Mouse (Mus musculus) lung, postnatal 0 days (tissue): ENCODE results near the gene Gm28230. TPM values are rescaled to one million over a fixed set of nuclear protein-coding genes. Genes with fewer than 3 reads are reported as not detected.
A peak's percentile ranks its signal among the peaks of the same experiment; 100 is the strongest.

ENCODE experiments used
- ATAC-seq: fragments of 200-750 bp; cut with Nextera tagmentation; 2 replicates; pipeline ENCODE4 v1.8.0; 2017; ENCODE audit warnings: moderate library complexity
- DNase-seq: peaks from one replicate; pipeline ENCODE4 v3.0.0-alpha.2; 2016; ENCODE audit warnings: low spot score
- H3K27ac ChIP-seq: fragments of 300-500 bp; sonication (generic); 2 replicates; pipeline ENCODE4 v1.5.1; 2014; ENCODE audit warnings: antibody characterized with exemption, mild to moderate bottlenecking, low read length, mixed read lengths
- H3K27me3 ChIP-seq: fragments of 300-500 bp; sonication (generic); replicated peaks from 2 replicates; pipeline ENCODE4 v1.6.1; 2014; ENCODE audit warnings: low read length, mixed read lengths; ENCODE audit not compliant: insufficient read depth
- H3K36me3 ChIP-seq: fragments of 300-500 bp; sonication (generic); 2 replicates; pipeline ENCODE4 v1.6.1; 2014; ENCODE audit warnings: low read length, mixed read lengths; ENCODE audit not compliant: insufficient read depth
- H3K4me1 ChIP-seq: fragments of 300-500 bp; sonication (generic); 2 replicates; pipeline ENCODE4 v1.6.1; 2014; ENCODE audit warnings: antibody characterized with exemption, low read depth, low read length, mixed read lengths; ENCODE audit not compliant: insufficient read depth
- H3K4me2 ChIP-seq: fragments of 300-500 bp; sonication (generic); replicated peaks from 2 replicates; pipeline ENCODE4 v1.6.1; 2014; ENCODE audit warnings: low read depth, mild to moderate bottlenecking, low read length, moderate library complexity, mixed read lengths
- H3K4me3 ChIP-seq: fragments of 300-500 bp; sonication (generic); 2 replicates; pipeline ENCODE4 v1.5.1; 2014; ENCODE audit warnings: low read depth, low read length
- H3K9ac ChIP-seq: fragments of 300-500 bp; sonication (generic); replicated peaks from 2 replicates; pipeline ENCODE4 v1.6.1; 2014; ENCODE audit warnings: low read depth, mild to moderate bottlenecking
- H3K9me3 ChIP-seq: fragments of 300-500 bp; sonication (generic); 2 replicates; pipeline ENCODE4 v1.6.1; 2016; ENCODE audit warnings: low read length, mixed read lengths
- CTCF ChIP-seq: IDR thresholded peaks from 2 replicates; pipeline ENCODE4 v1.5.1; 2016; ENCODE audit warnings: antibody characterized with exemption, mild to moderate bottlenecking
- EP300 ChIP-seq: IDR thresholded peaks from 2 replicates; pipeline ENCODE4 v1.6.1; 2016; ENCODE audit warnings: antibody characterized with exemption, mild to moderate bottlenecking, control low read depth
- WGBS: fragments of 180-500 bp; shearing (Covaris S2); extraction: QIAGEN DNeasy Blood & Tissue Kit; methylation state at CpG from one replicate; pipeline ENCODE4 v1.1.7; 2014; 5-methylcytosine and 5-hydroxymethylcytosine counted together
- polyA plus RNA-seq: library from polyadenylated mRNA; unstranded; fragments of >200 nt; fragmentation: Nextera tagmentation; extraction: Ambion mirVana; gene quantifications from 2 replicates; pipeline ENCODE4 v1.2.1, GENCODE M21; 2015

The Gm28230 gene
- polyA plus RNA-seq, 1 experiment from 2014 or later = not detected

DNA sequence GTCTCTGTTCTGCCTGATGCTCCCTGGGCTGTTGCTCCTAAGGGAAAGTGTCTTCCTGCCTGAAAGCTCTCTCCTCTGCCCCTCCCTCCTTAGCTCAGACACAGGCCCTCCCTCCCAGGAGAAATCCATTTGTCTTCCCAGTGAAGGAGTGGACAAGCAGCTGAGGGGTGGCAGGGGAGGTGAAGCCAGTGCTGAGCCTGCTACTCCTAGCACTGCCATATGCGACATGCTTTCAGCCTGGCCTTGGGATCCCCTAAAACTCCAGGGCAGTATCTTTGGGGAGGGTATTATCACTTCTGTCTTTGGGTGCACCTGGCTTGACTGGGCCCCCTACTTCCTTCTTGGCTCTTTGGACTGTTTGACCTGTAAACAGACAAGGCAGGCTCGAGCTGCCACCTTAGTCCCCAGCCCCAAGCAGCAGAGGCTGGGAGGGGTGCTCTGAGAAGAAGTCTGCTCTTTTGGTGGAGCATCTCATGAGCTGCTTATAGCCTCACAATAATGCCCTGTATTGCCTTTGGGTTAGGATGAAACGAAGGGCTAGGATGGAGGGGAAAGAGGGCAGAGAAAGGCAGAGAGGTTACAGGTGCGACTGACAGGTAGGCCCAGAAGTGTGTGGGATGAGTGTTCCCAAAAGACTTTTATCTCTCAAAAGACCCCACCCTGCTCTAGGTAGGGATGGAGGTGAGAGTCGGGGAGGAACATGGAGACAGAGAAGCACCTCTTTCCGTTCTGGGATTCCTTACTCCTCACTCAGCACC, 19.2 kb downstream of the Gm28230 start:
- Histone ChIP-seq H3K9me3 (no peaks in the 10 kb centered on the region), H3K4me3 (no peak overlapping the region), H3K4me2 (no peak overlapping the region), H3K27ac (no peak overlapping the region), H3K27me3 (peaks cover 88% of the 10 kb centered on the region), H3K4me1 (peaks cover 8% of the 10 kb centered on the region; the same call in 1 of the 2 replicates), H3K36me3 (no peaks in the 10 kb centered on the region), H3K9ac (no peak overlapping the region)
- DNase-seq (no peak), ATAC-seq (no peak)
- TF ChIP-seq CTCF = no peak
- no peak for TF ChIP-seq EP300
- whole genome bisulfite sequencing = 9% methylated on average over 6 of the region's 6 CpGs

GRCm38 (mm10) chr2:74746298-74746921, 19.9 kb downstream of the Gm28230 start:
- Histone ChIP-seq H3K9me3 (no peaks in the 10 kb centered on the region), H3K27me3 (peaks cover 89% of the 10 kb centered on the region), H3K4me3 (no peak overlapping the region), H3K36me3 (no peaks in the 10 kb centered on the region), H3K9ac (no peak overlapping the region), H3K4me1 (peaks cover 8% of the 10 kb centered on the region; the same call in 1 of the 2 replicates), H3K27ac (no peak overlapping the region), H3K4me2 (no peak overlapping the region)
- WGBS = 5% methylated on average over 58 of the region's 58 CpGs
- no peak for TF ChIP-seq EP300
- no peak for TF ChIP-seq CTCF
- DNase-seq (no peak), ATAC-seq (no peak)

GRCm38 (mm10) chr2:74747006-74747405, 20.5 kb downstream of the Gm28230 start:
- Histone ChIP-seq H3K4me3 (no peak overlapping the region), H3K36me3 (no peaks in the 10 kb centered on the region), H3K9ac (no peak overlapping the region), H3K27ac (no peak overlapping the region), H3K27me3 (peaks cover 89% of the 10 kb centered on the region), H3K9me3 (no peaks in the 10 kb centered on the region), H3K4me1 (peaks cover 8% of the 10 kb centered on the region; the same call in 1 of the 2 replicates), H3K4me2 (no peak overlapping the region)
- 5% methylated on average over 24 of the region's 24 CpGs for WGBS
- DNase-seq (no peak), ATAC-seq (no peak)
- no peak for TF ChIP-seq CTCF

- no peak overlapping the region for H3K4me3 ChIP-seq
- peaks cover 8% of the 10 kb centered on the region; the same call in 1 of the 2 replicates for H3K4me1 ChIP-seq
- no peaks in the 10 kb centered on the region for H3K9me3 ChIP-seq
- WGBS = 19% methylated on average over 11 of the region's 11 CpGs
- DNase-seq (no peak), ATAC-seq (no peak)
- H3K9ac ChIP-seq = no peak overlapping the region
- H3K27me3 ChIP-seq = peaks cover 93% of the 10 kb centered on the region
- H3K4me2 ChIP-seq = no peak overlapping the region
- TF ChIP-seq EP300 (no peak), CTCF (no peak)
- no peaks in the 10 kb centered on the region for H3K36me3 ChIP-seq
- no peak overlapping the region for H3K27ac ChIP-seq
Measured at GRCm38 (mm10) chr2:74747661-74748141, 21.2 kb downstream of the Gm28230 start.

GRCm38 (mm10) chr2:74748436-74748995, 22.0 kb downstream of the Gm28230 start:
- no peak overlapping the region for H3K9ac ChIP-seq
- no peaks in the 10 kb centered on the region for H3K36me3 ChIP-seq
- peaks cover 11% of the 10 kb centered on the region; the same call in 1 of the 2 replicates for H3K4me1 ChIP-seq
- DNase-seq (no peak), ATAC-seq (no peak)
- no peaks in the 10 kb centered on the region for H3K9me3 ChIP-seq
- TF ChIP-seq CTCF (no peak), EP300 (no peak)
- WGBS = 14% methylated on average over 9 of the region's 9 CpGs
- no peak overlapping the region for H3K27ac ChIP-seq
- H3K27me3 ChIP-seq = peaks cover 94% of the 10 kb centered on the region
- H3K4me2 ChIP-seq = no peak overlapping the region
- no peak overlapping the region for H3K4me3 ChIP-seq

DNA sequence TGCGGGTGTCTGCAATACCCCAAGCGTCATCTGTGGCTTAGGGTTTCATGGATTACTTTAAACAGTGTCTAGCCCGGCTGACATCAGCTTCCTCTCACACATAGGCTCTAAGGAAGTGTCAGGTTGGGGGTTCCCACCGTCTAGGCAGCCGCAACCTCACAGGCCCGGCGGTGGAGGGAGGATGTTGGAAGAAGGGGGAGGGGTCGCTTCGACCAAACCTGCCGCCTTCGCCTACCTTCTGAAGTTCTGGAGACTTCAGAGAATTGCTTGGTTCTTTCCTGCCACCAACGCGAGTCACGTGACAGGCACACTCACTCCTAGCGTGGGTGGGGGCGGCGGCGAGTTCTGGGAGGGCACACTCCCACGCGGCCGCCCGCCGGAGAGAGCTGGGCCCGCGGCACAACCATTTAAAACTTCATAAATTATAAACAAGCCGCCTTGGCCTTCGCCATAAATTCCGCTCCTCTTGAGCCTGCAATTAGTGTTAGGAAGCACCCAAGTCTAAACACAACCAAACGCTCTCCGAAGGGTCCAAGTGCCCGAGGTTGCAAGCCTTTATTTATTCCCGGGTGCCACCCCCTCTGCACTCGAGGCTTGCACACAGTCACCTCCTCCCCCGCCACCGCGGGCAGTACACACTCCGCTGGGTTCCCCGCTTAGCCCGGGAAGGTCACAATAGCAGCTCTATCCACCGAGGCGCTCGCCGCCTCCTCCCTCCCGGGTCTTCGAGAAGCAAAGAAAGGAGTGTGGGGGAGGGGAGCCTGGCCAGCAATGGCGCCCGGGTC, 23.0 kb downstream of the Gm28230 start:
- under 1% methylated on average over 47 of the region's 47 CpGs for WGBS

More for the DNA sequence above, 23.0 kb downstream of the Gm28230 start:
- peaks cover 94% of the 10 kb centered on the region for H3K27me3 ChIP-seq
- H3K4me2 ChIP-seq = peak overlapping the region; percentile 28
- no peak overlapping the region for H3K27ac ChIP-seq
- no peak for DNase-seq
- peaks cover 11% of the 10 kb centered on the region; the same call in 1 of the 2 replicates for H3K4me1 ChIP-seq
- H3K9ac ChIP-seq = no peak overlapping the region
- no peaks in the 10 kb centered on the region for H3K36me3 ChIP-seq
- no peak for ATAC-seq
- peak overlapping the region; percentile 14; the same call in 1 of the 2 replicates for H3K4me3 ChIP-seq
- TF ChIP-seq CTCF = no peak
- TF ChIP-seq EP300 = no peak
- no peaks in the 10 kb centered on the region for H3K9me3 ChIP-seq
